Mouse (Mus musculus) skeletal muscle tissue, postnatal 0 days (tissue): Measurements from ENCODE around the gene Nanos3. TPM values are rescaled to one million over a fixed set of nuclear protein-coding genes. Genes with fewer than 3 reads are reported as not detected.
A peak's percentile ranks its signal among the peaks of the same experiment; 100 is the strongest.

Experiments used
- microRNA counts: library from miRNA; unstranded; fragments of <30 nt; microRNA quantifications from one replicate; lab custom pipeline; 2015
- microRNA-seq, 2 experiments: library from miRNA; unstranded; fragments of <30 nt; microRNA quantifications; one replicate each; pipeline ENCODE4; 2016
- polyA plus RNA-seq: library from polyadenylated mRNA; unstranded; fragments of >200 nt; fragmentation: Nextera tagmentation; extraction: Ambion mirVana; gene quantifications from 2 replicates; pipeline ENCODE4 v1.2.1, GENCODE M21; 2015

Gene Nanos3
- 1.6 and 3.2 TPM in 2 replicates for polyA plus RNA-seq

DNA sequence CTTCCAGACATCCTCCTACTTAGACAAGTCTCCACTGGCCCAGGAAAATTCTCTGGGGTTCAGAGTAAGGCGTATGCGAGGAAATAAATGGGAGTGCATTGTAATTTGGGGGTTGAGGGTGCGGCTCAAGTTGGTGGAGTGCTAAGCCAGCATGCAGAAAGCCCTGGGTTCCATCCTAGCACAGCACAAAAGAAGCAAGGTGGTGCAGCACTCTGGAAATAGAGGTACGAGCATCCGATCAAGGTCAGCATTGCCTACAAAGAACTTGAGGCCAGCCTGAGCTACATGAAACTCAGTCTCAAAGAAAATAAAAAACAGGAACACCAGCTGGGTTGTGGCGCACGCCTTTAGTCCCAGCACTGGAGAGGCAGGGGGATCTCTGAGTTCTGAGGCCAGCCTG, at the start of gene Nanos3:
TSS of gene Nanos3 (minus strand) at position 101 of the 400 bp plus-strand sequence.

DNA sequence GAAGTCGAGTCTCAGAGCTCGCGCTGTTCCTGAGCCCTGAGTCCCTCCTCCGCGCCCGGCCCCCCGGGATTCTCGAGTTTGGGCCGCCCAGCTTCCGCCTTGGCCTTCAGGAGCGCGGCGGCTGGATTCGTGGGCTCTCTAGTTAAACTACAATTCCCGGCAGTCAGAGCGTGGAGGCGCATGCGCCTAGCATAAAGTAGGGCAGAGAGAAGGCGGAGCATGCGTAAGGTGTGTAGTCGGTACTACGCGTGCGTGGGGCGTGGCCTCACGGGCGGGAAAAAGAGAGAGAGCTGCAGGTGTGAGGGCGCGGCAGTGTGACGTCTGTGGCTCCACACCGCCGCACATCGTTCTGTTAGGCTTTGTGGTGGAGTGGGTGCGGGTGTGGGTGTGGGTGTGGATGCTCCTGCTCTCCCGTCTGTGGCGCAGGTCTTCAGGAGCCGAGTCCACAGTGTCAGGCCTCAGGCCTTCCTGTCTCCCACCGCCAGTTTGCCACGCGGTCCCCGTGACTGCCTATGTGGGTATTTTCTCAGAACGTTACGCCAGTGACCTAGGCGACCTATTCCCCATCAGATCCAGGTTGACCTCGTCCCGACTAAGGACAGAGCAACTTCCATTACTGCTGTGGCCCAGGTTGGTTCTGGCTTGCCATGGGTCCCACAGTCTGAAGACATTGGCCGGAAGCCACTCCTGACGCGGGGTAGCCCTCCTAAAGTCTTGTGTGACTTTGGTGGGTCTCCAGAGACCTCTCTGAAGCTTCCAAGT, 37.1 kb downstream of the Nanos3 start, which contains the start of the genes Cc2d1a and 4930432K21Rik:
TSS of gene Cc2d1a (minus strand) at position 168 of the 762 bp plus-strand sequence.
TSS of gene 4930432K21Rik (plus strand) at position 257 of the 762 bp plus-strand sequence.

DNA sequence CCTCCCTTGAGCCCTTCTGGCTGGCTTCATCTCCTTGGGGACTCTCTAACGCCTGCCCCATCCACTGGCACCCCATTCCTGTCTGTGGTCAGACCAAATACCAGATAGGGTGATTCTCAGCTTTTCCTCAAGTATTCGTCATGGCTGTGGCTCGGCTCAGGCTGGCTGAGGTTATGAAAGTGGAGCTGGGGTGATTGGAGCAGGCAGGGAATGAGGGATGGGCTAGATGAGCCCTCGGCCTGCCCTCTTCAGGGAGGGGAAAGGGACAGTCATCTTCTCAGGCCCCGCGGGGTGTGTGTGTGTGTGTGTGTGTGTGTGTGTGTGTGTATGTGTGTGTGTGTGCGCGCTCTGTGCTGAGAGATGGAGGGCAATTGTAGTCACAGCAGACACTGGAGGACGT, 59.4 kb downstream of the Nanos3 start, which contains the start of gene Podnl1:
TSS of gene Podnl1 (plus strand) at position 334 of the 400 bp plus-strand sequence.

MicroRNA genes within 50 kb of the gene (microRNA counts, 519-probe panel; counts per million panel counts)
- microRNA mmu-miR-181c (lab: Ali Mortazavi, UCI) (3,167 counts per million, percentile 72 among the panel's probes with 10 or more counts), microRNA mmu-miR-23a (lab: Ali Mortazavi, UCI) (5,809 counts per million, percentile 91 among the panel's probes with 10 or more counts), microRNA mmu-miR-27a (lab: Ali Mortazavi, UCI) (6,159 counts per million, percentile 92 among the panel's probes with 10 or more counts)

Small RNA genes lying within 50 kb of the gene (microRNA-seq; reads per million reads assigned to microRNA genes)
- 0 reads per million in 2 experiments for gene Gm25110
- gene Mir181c = 1,346 to 1,651 reads per million in 2 experiments
- gene Mir181d = 492 to 610 reads per million in 2 experiments
- gene Mir23a = 20,428 to 20,680 reads per million in 2 experiments
- 0 reads per million in 2 experiments for gene Mir24-2
- 383 to 492 reads per million in 2 experiments for gene Mir27a
- gene Mir3074-2 = 0 reads per million in 2 experiments

Other genes with a start within 250 kb of the Nanos3 start
- 0.18 and 0.30 TPM in 2 replicates for gene Gm10644, start 230.0 kb downstream of the Nanos3 start, polyA plus RNA-seq
- 21.6 and 22.8 TPM in 2 replicates for gene Asf1b, start 229.7 kb downstream of the Nanos3 start, polyA plus RNA-seq
- 1,055 and 1,139 TPM in 2 replicates for gene Prkaca, start 212.2 kb downstream of the Nanos3 start, polyA plus RNA-seq
- gene Samd1, start 187.5 kb downstream of the Nanos3 start, polyA plus RNA-seq = 2.9 and 3.0 TPM in 2 replicates
- gene 1700067K01Rik, start 183.7 kb downstream of the Nanos3 start, polyA plus RNA-seq = 0.83 and 0.86 TPM in 2 replicates
- gene 2210011C24Rik, start 173.0 kb downstream of the Nanos3 start, polyA plus RNA-seq = 1.5 and 1.6 TPM in 2 replicates
- gene Palm3, start 163.7 kb downstream of the Nanos3 start, polyA plus RNA-seq = 3.7 and 3.8 TPM in 2 replicates
- gene Il27ra, start 142.6 kb downstream of the Nanos3 start, polyA plus RNA-seq = 0.56 and 0.69 TPM in 2 replicates
- not detected in 2 replicates for gene Rln3, start 140.2 kb downstream of the Nanos3 start, polyA plus RNA-seq
- gene Gm10643, start 120.1 kb downstream of the Nanos3 start, polyA plus RNA-seq = 1.1 and 1.2 TPM in 2 replicates
- 2.8 and 3.0 TPM in 2 replicates for gene Rfx1, start 118.4 kb downstream of the Nanos3 start, polyA plus RNA-seq
- 2.7 and 3.4 TPM in 2 replicates for gene Dcaf15, start 80.4 kb downstream of the Nanos3 start, polyA plus RNA-seq
- 0.13 TPM in 1 of 2 replicates, not detected in the other for gene Podnl1, start 59.2 kb downstream of the Nanos3 start, polyA plus RNA-seq
- gene Cc2d1a, start 37.3 kb downstream of the Nanos3 start, polyA plus RNA-seq = 11.4 TPM in 2 replicates
- 0.61 and 0.62 TPM in 2 replicates for gene 4930432K21Rik, start 37.2 kb downstream of the Nanos3 start, polyA plus RNA-seq
- gene Zswim4, start 51.8 kb upstream of the Nanos3 start, polyA plus RNA-seq = 4.1 and 4.4 TPM in 2 replicates
- 351 and 357 TPM in 2 replicates for gene D8Ertd738e, start 64.5 kb upstream of the Nanos3 start, polyA plus RNA-seq
- gene Mri1, start 72.1 kb upstream of the Nanos3 start, polyA plus RNA-seq = 47.7 and 50.2 TPM in 2 replicates
- gene Ccdc130, start 85.2 kb upstream of the Nanos3 start, polyA plus RNA-seq = 9.9 and 14.3 TPM in 2 replicates
- gene Cacna1a, start 203.2 kb upstream of the Nanos3 start, polyA plus RNA-seq = 1.3 and 2.7 TPM in 2 replicates